Mouse (Mus musculus): ENCODE measurements around the gene Auts2. TPM values are rescaled to one million over a fixed set of nuclear protein-coding genes. Genes with fewer than 3 reads are reported as not detected.

The Auts2 gene
- polyA plus RNA-seq, 1 experiment: 0.01 TPM

DNA sequence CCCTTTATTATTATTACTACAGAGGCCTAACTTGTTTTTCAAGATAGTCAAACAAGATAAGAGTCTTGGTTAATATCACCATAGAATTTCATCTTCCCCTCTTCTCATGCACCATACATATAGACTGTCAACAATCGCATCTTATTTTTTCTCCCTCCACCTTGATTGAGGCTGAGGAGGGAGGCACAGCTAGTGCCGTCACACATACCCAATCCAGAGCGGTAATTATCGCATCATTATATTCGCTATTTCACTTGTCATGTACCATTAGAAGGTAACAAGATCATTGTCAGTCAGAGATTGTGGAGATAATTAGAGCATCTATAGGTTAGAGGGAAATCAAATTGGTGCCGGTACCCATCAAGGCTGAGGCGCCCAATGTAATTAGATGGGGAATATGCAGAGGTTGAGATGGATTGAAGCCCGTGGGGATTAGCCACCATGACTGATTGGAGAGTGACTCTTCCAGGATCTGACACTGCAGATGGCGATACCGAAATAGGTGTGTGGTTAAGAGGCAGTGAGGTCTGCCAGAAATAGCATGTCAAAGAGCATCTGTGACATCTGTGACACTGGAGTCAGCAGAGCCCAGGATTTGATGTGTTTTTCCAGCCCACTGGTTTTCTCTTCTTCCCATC lies 1107.8 kb downstream of the Auts2 start:
- no peaks in the 10 kb centered on the region for H3K4me1 ChIP-seq (ENCODE audit: control insufficient read depth)
- H3K27me3 ChIP-seq (ENCODE audit: control insufficient read depth): no peaks in the 10 kb centered on the region
- H3K4me3 ChIP-seq (replicated peaks): no peak overlapping the region
- H3K9me3 ChIP-seq (ENCODE audit: control insufficient read depth, low read length): peaks cover 13% of the 10 kb centered on the region
- H3K36me3 ChIP-seq (ENCODE audit: control insufficient read depth): peaks cover 6% of the 10 kb centered on the region; the same call in 1 of the 2 replicates
- no peak for TF ChIP-seq TAL1 (IDR thresholded peaks at IDR 0.05; ENCODE audit: low read length)
- no peak for TF ChIP-seq GATA1 (IDR thresholded peaks at IDR 0.05; ENCODE audit: low read length)

DNA sequence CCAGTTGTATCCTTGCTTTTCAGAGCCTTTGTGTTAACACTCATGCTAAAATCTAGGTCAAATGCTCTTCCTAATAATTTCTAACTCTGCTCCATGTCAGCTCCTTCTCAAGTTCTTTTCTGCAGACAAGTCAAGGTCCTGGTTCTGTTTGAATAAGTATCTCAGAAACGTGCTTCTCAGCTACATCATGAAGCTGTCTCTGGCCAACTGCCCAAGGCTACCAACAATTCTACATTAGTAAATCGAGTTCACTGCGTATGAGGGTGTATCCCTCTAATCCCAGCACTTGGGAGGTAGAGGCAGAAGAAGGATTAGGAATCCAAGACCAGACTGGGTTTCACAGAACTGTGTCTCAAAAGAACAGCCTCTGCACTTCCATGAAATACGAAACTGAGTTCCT lies 1109.9 kb downstream of the Auts2 start:
- Histone ChIP-seq H3K4me1 (ENCODE audit: control insufficient read depth) (no peaks in the 10 kb centered on the region), H3K27me3 (ENCODE audit: control insufficient read depth) (no peaks in the 10 kb centered on the region), H3K9me3 (ENCODE audit: control insufficient read depth, low read length) (peaks cover 1% of the 10 kb centered on the region; the same call in 1 of the 2 replicates), H3K36me3 (ENCODE audit: control insufficient read depth) (no peaks in the 10 kb centered on the region), H3K4me3 (replicated peaks) (no peak overlapping the region)
- no peak for TF ChIP-seq GATA1 (IDR thresholded peaks at IDR 0.05; ENCODE audit: low read length)
- no peak for TF ChIP-seq TAL1 (IDR thresholded peaks at IDR 0.05; ENCODE audit: low read length)

DNA sequence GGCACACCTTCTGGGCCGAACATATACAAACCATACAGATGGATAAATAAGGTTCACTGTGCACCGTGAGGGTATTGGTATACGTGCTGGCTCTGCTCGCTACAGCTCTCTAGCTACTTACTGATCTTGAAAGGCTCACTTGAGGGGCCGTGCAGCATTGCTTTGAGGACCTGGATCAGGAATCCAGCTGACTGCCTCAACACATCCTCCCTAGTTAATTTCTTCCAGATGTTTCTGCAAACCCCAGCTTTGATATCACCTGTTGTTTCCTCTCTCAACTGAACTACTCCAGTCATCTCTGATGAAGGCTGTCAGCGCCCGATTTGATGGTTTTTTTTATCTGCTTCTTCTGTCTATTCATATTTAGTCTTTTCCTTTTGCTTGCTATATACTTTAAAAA lies 1111.2 kb downstream of the Auts2 start:
- Histone ChIP-seq H3K9me3 (ENCODE audit: control insufficient read depth, low read length) (no peaks in the 10 kb centered on the region), H3K4me1 (ENCODE audit: control insufficient read depth) (no peaks in the 10 kb centered on the region), H3K36me3 (ENCODE audit: control insufficient read depth) (no peaks in the 10 kb centered on the region), H3K4me3 (replicated peaks) (no peak overlapping the region), H3K27me3 (ENCODE audit: control insufficient read depth) (no peaks in the 10 kb centered on the region)
- TF ChIP-seq TAL1 (IDR thresholded peaks at IDR 0.05; ENCODE audit: low read length) (no peak), GATA1 (IDR thresholded peaks at IDR 0.05; ENCODE audit: low read length) (no peak)

DNA sequence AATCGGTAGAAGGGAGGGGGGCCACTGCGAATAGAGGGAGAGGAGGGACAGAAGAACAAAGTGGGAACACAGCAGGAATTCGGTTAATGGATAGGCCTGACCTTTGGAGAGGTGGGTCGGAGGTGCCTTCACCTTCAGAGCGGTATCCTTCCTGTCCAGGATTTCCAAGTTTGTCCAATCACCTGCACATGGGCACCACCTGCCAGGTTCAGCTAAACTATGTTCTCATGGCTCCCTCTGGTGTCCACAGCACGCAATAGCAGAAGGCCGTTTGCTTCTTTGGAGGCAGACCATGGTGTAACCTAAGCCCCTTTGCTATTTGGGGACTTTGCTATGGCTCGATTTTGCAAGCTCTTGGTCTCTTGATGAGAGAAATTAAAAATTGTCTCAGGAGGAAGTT lies 1113.0 kb downstream of the Auts2 start:
- Histone ChIP-seq H3K4me1 (ENCODE audit: control insufficient read depth) (no peaks in the 10 kb centered on the region), H3K36me3 (ENCODE audit: control insufficient read depth) (no peaks in the 10 kb centered on the region), H3K27me3 (ENCODE audit: control insufficient read depth) (no peaks in the 10 kb centered on the region), H3K4me3 (replicated peaks) (no peak overlapping the region), H3K9me3 (ENCODE audit: control insufficient read depth, low read length) (no peaks in the 10 kb centered on the region)
- no peak for TF ChIP-seq TAL1 (IDR thresholded peaks at IDR 0.05; ENCODE audit: low read length)
- TF ChIP-seq GATA1 (IDR thresholded peaks at IDR 0.05; ENCODE audit: low read length): no peak

DNA sequence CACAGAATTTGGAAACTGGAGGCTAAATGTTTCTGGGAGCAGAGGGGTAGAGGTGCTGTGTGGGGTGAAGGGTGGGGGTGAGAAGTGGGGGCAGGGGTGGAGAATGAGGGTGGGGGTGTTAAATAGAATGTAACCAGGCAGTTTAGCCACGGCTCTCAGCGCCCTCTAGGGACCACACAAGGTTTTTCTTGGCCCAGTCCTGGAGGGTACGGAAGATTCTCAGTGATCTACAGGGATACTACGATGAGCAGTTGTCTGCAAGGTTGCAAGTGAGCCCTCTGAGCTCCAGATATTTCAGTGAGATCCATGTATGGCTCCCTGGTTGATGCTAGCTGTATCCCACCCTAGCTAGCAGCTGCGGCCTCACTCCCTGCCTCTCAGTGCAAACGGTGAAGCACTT lies 1113.6 kb downstream of the Auts2 start:
- Histone ChIP-seq H3K9me3 (ENCODE audit: control insufficient read depth, low read length) (no peaks in the 10 kb centered on the region), H3K27me3 (ENCODE audit: control insufficient read depth) (no peaks in the 10 kb centered on the region), H3K4me3 (replicated peaks) (no peak overlapping the region), H3K36me3 (ENCODE audit: control insufficient read depth) (no peaks in the 10 kb centered on the region), H3K4me1 (ENCODE audit: control insufficient read depth) (no peaks in the 10 kb centered on the region)
- no peak for TF ChIP-seq TAL1 (IDR thresholded peaks at IDR 0.05; ENCODE audit: low read length)
- TF ChIP-seq GATA1 (IDR thresholded peaks at IDR 0.05; ENCODE audit: low read length): no peak

DNA sequence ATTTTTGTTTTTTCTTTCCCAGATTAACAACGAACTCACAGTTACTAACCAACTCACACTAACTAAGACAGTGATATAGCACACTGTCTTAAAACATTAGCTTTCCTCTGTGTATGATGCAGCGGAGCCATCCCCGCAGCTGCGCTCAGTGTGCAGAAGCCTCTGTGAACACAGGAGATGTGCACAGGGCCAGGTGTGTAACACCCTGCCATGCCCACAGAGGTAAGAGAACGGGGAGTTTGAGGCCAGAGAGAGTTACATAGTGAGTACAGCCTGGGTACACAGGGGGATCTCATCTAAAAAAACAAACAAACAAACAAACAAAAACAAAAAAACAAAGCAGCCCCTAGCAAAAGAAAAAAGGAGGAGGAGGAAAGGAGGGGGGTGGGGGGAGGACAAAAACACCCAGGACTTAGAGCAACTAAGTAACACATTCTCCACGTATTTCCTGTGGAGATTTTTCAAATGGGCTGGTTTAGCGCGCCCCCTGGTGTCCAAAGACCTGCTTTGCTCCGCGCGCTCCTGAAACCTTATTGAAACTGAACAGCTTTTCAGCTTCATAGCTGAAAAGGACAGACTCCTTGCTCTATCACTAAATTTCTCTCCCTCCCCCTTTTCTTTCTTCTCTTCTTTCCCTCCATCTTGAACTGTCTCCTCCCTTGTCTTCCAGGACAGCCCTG lies 1115.3 kb downstream of the Auts2 start:
- Histone ChIP-seq H3K9me3 (ENCODE audit: control insufficient read depth, low read length) (no peaks in the 10 kb centered on the region), H3K36me3 (ENCODE audit: control insufficient read depth) (no peaks in the 10 kb centered on the region), H3K4me1 (ENCODE audit: control insufficient read depth) (no peaks in the 10 kb centered on the region)

DNA sequence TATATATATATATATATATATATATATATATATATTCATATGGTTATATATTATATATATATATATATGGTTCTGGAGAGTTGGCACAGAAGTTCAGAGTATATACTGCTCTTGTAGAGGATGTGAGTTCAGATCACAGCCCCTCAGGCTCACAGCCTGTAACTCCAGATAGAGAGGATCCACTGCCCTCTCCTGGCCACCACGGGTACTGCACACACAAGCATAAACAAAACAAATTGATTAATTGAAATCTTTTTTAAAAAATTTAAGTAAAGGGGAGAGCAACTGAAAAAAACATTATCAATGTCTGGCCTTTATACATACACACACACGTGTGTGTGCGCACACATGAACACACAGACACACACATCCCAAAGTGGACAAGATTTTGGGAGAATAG lies 1120.4 kb downstream of the Auts2 start:
- H3K27me3 ChIP-seq (ENCODE audit: control insufficient read depth): no peaks in the 10 kb centered on the region
- H3K36me3 ChIP-seq (ENCODE audit: control insufficient read depth): no peaks in the 10 kb centered on the region
- no peak overlapping the region for H3K4me3 ChIP-seq (replicated peaks)
- H3K4me1 ChIP-seq (ENCODE audit: control insufficient read depth): no peaks in the 10 kb centered on the region
- H3K9me3 ChIP-seq (ENCODE audit: control insufficient read depth, low read length): peaks cover 3% of the 10 kb centered on the region
- no peak for TF ChIP-seq GATA1 (IDR thresholded peaks at IDR 0.05; ENCODE audit: low read length)
- TF ChIP-seq TAL1 (IDR thresholded peaks at IDR 0.05; ENCODE audit: low read length): no peak

More for the DNA sequence above, 1115.3 kb downstream of the Auts2 start:
- TF ChIP-seq GATA1 (IDR thresholded peaks at IDR 0.05; ENCODE audit: low read length) (no peak), TAL1 (IDR thresholded peaks at IDR 0.05; ENCODE audit: low read length) (no peak)
- Histone ChIP-seq H3K27me3 (ENCODE audit: control insufficient read depth) (no peaks in the 10 kb centered on the region), H3K4me3 (replicated peaks) (no peak overlapping the region)

DNA sequence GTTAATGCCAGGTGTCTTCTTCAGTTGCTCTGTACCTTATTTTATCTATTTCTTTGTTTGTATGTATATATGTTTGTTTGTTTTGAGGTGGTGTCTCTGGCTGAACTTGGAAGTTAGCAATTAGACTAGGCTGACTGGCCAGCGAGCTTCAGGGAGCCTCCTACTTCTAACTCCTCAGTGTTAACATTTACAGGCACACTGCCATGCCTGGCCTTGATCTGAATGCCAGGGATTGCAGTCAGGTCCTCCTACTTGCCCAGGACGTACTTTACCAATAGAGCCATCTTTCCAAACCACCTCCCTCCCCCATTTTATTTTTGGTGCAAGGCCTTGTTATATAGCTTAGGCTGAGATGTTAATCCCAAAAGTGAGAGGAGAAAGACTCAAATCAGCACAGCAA lies 1122.7 kb downstream of the Auts2 start:
- Histone ChIP-seq H3K36me3 (ENCODE audit: control insufficient read depth) (no peaks in the 10 kb centered on the region), H3K9me3 (ENCODE audit: control insufficient read depth, low read length) (peaks cover 14% of the 10 kb centered on the region), H3K27me3 (ENCODE audit: control insufficient read depth) (no peaks in the 10 kb centered on the region), H3K4me1 (ENCODE audit: control insufficient read depth) (no peaks in the 10 kb centered on the region), H3K4me3 (replicated peaks) (no peak overlapping the region)
- TF ChIP-seq TAL1 (IDR thresholded peaks at IDR 0.05; ENCODE audit: low read length) (no peak), GATA1 (IDR thresholded peaks at IDR 0.05; ENCODE audit: low read length) (no peak)

DNA sequence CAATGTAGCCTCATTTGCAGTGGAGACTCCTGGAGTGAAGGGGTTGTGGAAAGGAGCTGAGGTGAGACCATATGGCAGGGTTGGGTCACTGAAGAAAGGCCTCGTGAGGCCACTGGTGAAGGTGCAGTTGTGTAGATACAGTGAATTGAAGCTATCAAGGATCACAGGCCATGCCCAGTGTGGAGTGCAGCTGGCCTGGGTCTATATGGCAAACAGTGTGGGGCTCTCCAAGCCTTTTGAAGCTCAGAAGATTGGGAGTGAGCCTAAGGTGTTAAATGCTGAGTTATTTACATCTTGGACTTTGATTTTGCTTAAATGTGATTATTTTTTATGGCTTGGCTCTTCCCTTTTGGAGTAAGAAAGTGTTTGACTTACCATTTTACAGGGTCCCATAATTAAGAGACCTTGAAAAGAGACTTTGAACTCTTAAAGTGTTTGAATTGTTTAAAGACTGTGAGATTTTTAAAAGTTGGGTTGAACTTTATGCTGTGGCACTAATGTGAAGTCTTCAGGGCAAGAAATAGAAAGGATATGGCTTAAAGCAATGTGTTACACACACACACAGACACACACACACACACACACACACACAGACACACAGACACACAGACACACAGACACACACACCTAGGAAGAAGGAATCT lies 1127.1 kb downstream of the Auts2 start:
- no peaks in the 10 kb centered on the region for H3K4me1 ChIP-seq (ENCODE audit: control insufficient read depth)
- no peaks in the 10 kb centered on the region for H3K27me3 ChIP-seq (ENCODE audit: control insufficient read depth)
- H3K9me3 ChIP-seq (ENCODE audit: control insufficient read depth, low read length): peaks cover 25% of the 10 kb centered on the region
- H3K36me3 ChIP-seq (ENCODE audit: control insufficient read depth): no peaks in the 10 kb centered on the region
- TF ChIP-seq GATA1 (IDR thresholded peaks at IDR 0.05; ENCODE audit: low read length): no peak
- no peak for TF ChIP-seq TAL1 (IDR thresholded peaks at IDR 0.05; ENCODE audit: low read length)
- no peak overlapping the region for H3K4me3 ChIP-seq (replicated peaks)
